ENCODE assay signal across 1 mouse cellular context in the genomic region with DNA sequence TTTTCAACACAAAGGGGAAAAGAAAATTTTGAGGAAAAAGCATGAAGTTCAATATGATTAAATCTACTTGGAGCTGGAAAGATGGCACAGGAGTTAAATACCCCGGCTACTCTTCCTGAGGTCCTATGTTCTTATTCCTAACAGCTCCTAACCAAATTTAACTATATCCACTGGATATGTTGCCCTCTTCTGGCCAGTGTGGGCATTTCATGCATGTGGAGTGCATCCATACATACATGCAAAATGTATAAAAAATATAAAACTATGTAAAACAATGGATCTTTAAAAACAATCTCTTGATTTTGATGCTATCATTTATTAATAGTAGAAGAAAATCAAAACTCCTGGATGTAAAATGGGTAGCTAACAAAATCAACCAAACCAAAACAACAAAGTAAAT.
TF ChIP-seq lines count a peak whose summit lies in the region.

No protein-coding gene starts in this region.

TF ChIP-seq in MEL, 35 proteins besides CTCF, POLR2A, EP300 and RAD21:
- TF ChIP-seq SMC3 (IDR thresholded peaks at IDR 0.05; ENCODE audit: low read depth, low read length): peak; percentile 21; the same call in 1 of the 2 replicates
- no peak for TF ChIP-seq BHLHE40 (IDR thresholded peaks at IDR 0.05; ENCODE audit: borderline replicate concordance, low read depth, low read length)
- no peak for TF ChIP-seq HCFC1 (IDR thresholded peaks at IDR 0.05; ENCODE audit: low read depth, low read length)
